Mouse (Mus musculus) forebrain, postnatal 0 days (tissue): ENCODE measurements around the gene Icam4. TPM values are rescaled to one million over a fixed set of nuclear protein-coding genes. Genes with fewer than 3 reads are reported as not detected.

Source experiments
- ATAC-seq: fragments of 200-750 bp; cut with Nextera tagmentation; 2 replicates; pipeline ENCODE4 v1.8.0; 2017; ENCODE audit warnings: mild to moderate bottlenecking, moderate library complexity
- DNase-seq: peaks from one replicate; pipeline ENCODE4 v3.0.0-alpha.2; 2015
- H3K27ac ChIP-seq: fragments of 300-500 bp; sonication (generic); 2 replicates; pipeline ENCODE4 v1.5.1; 2014; ENCODE audit warnings: low read depth, mild to moderate bottlenecking, antibody characterized with exemption, low read length, moderate library complexity, mixed read lengths
- H3K27me3 ChIP-seq: fragments of 300-500 bp; sonication (generic); 2 replicates; pipeline ENCODE4 v1.6.1; 2014; ENCODE audit warnings: mild to moderate bottlenecking, low read length, mixed read lengths; ENCODE audit not compliant: insufficient read depth
- H3K36me3 ChIP-seq: fragments of 300-500 bp; sonication (generic); 2 replicates; pipeline ENCODE4 v1.6.1; 2014; ENCODE audit warnings: mild to moderate bottlenecking, moderate library complexity; ENCODE audit not compliant: insufficient read depth
- H3K4me1 ChIP-seq: fragments of 300-500 bp; sonication (generic); 2 replicates; pipeline ENCODE4 v1.6.1; 2014; ENCODE audit warnings: antibody characterized with exemption; ENCODE audit not compliant: insufficient read depth
- H3K4me2 ChIP-seq: fragments of 300-500 bp; sonication (generic); 2 replicates; pipeline ENCODE4 v1.6.1; 2014; ENCODE audit warnings: low read depth, mild to moderate bottlenecking, moderate library complexity
- H3K4me3 ChIP-seq: fragments of 300-500 bp; sonication (generic); 2 replicates; pipeline ENCODE4 v1.5.1; 2014; ENCODE audit warnings: low read depth, low read length, mixed read lengths
- H3K9ac ChIP-seq: fragments of 300-500 bp; sonication (generic); 2 replicates; pipeline ENCODE4 v1.6.1; 2014; ENCODE audit warnings: mild to moderate bottlenecking
- H3K9me3 ChIP-seq: fragments of 300-500 bp; sonication (generic); 2 replicates; pipeline ENCODE4 v1.6.1; 2016; ENCODE audit warnings: low read length
- CTCF ChIP-seq: sonication (generic); IDR thresholded peaks from 2 replicates; pipeline ENCODE4 v1.5.1; 2016; ENCODE audit warnings: antibody characterized with exemption, control low read depth, low read depth
- WGBS: fragments of 180-500 bp; shearing (Covaris S2); extraction: QIAGEN DNeasy Blood & Tissue Kit; methylation state at CpG from one replicate; pipeline ENCODE4 v1.1.7; 2014; 5-methylcytosine and 5-hydroxymethylcytosine counted together
- polyA plus RNA-seq: library from polyadenylated mRNA; unstranded; fragments of >200 nt; fragmentation: Nextera tagmentation; extraction: Ambion mirVana; gene quantifications from 2 replicates; pipeline ENCODE4 v1.2.1, GENCODE M21; 2015
- total RNA-seq: library from RNA; depleted of rRNA; stranded (reverse); fragments of >200 nt; gene quantifications from 2 replicates; pipeline ENCODE4 v1.2.3, GENCODE M21; 2014

The Icam4 gene
- total and polyA plus RNA-seq, 2 experiments from 2014 or later, result not detected

DNA sequence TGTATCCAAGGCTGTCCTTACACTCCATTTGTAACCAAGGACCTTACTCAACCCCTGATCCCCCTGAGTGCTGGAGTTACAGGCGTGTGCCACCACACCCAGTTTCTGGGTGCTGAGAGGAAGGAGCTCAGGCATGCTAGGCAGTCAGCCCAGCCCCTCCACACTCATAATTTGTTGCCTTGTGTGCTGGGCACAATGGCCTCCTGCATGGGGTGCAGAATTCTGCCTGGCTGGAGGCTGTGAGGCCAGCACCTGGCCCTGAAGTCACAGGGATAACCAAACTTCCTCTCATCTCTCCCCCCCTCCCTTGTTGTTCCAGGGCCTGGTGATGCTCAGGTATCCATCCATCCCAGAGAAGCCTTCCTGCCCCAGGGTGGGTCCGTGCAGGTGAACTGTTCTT is 10.6 kb upstream of the Icam4 start:
- H3K9me3 ChIP-seq, result no peaks in the 10 kb centered on the region
- DNase-seq (no peak), ATAC-seq (no peak)
- no peak overlapping the region for H3K4me3 ChIP-seq
- WGBS, result 73% methylated on average over 2 of the region's 2 CpGs
- no peaks in the 10 kb centered on the region for H3K4me1 ChIP-seq
- TF ChIP-seq CTCF, result no peak
- H3K27me3 ChIP-seq, result peaks cover 27% of the 10 kb centered on the region
- no peak overlapping the region for H3K27ac ChIP-seq
- H3K4me2 ChIP-seq, result no peak overlapping the region
- no peak overlapping the region for H3K9ac ChIP-seq
- H3K36me3 ChIP-seq, result no peaks in the 10 kb centered on the region

DNA sequence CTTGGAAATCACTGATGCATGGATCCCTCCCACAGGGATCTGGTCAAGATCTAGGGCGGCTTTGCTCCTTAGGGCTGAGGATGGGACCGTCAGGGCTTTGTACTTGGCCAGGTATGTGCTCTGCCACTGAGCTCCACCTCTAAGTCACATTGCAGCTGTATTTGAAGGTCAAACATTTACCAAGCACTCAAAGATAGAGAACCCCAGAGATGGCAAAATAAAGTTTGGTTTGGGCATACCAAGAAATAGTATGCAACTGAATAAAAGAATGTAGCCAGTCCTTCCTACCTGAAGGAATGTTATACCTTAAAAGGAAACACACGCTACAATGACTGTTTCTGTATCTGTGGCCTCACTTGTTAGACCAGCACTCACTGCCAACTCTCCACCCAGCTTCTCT is 7.8 kb upstream of the Icam4 start:
- WGBS, result 76% methylated on average over 3 of the region's 3 CpGs
- no peak overlapping the region for H3K9ac ChIP-seq
- TF ChIP-seq CTCF, result no peak
- no peak for ATAC-seq
- no peak overlapping the region for H3K4me2 ChIP-seq
- H3K27ac ChIP-seq, result no peak overlapping the region
- H3K9me3 ChIP-seq, result no peaks in the 10 kb centered on the region
- no peaks in the 10 kb centered on the region for H3K36me3 ChIP-seq
- peaks cover 13% of the 10 kb centered on the region; the same call in 1 of the 2 replicates for H3K27me3 ChIP-seq
- H3K4me1 ChIP-seq, result no peaks in the 10 kb centered on the region
- DNase-seq, result no peak
- H3K4me3 ChIP-seq, result no peak overlapping the region

DNA sequence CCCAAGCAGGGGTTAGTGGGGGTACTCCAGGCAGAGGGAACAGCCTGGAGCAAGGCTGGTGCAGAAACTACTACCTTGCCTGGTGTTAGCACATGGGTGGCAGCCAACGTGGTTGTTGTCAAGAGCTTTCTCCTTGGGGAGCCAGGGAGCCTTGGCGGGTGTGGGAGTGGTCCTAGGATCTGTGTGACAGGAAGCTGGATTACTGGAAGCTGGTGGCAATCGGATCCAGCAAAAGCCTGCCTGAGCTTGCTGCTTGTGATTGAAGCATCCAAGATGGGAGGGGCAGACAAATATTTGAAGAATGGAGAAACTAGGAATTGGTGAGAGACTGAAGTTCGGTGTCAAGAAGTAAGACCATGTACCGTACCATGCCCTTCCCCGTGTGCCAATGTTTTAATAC is 6.9 kb upstream of the Icam4 start:
- no peak overlapping the region for H3K27ac ChIP-seq
- 60% methylated on average over 6 of the region's 6 CpGs for WGBS
- no peak overlapping the region for H3K9ac ChIP-seq
- H3K4me1 ChIP-seq, result no peaks in the 10 kb centered on the region
- DNase-seq (no peak), ATAC-seq (no peak)
- no peaks in the 10 kb centered on the region for H3K36me3 ChIP-seq
- no peak for TF ChIP-seq CTCF
- H3K27me3 ChIP-seq, result peaks cover 4% of the 10 kb centered on the region; the same call in 1 of the 2 replicates
- H3K4me2 ChIP-seq, result no peak overlapping the region
- no peak overlapping the region for H3K4me3 ChIP-seq
- no peaks in the 10 kb centered on the region for H3K9me3 ChIP-seq

DNA sequence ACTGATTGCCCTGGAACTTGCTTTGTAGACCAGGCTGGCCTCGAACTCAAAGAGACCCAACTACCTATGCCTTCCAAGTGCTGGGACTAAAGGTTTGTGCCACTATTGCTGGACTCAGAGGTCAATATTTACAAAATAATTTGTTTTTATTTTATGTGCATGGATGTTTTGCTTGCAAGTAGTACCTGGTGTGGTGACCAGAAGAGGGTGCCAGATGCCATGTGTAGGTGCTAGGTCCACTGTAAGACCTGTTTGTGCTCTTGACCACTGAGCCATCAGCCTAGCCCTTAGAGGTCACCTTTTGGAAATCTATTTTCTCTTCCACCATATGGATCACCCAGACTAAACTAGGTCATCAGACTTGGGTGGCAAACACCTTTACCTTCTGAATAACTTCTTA is 6.4 kb upstream of the Icam4 start:
- H3K4me1 ChIP-seq, result no peaks in the 10 kb centered on the region
- H3K27me3 ChIP-seq, result no peaks in the 10 kb centered on the region
- no peak overlapping the region for H3K27ac ChIP-seq
- no peak overlapping the region for H3K4me2 ChIP-seq
- H3K9ac ChIP-seq, result no peak overlapping the region
- ATAC-seq (no peak), DNase-seq (no peak)
- H3K9me3 ChIP-seq, result no peaks in the 10 kb centered on the region
- H3K36me3 ChIP-seq, result no peaks in the 10 kb centered on the region
- TF ChIP-seq CTCF, result no peak
- WGBS, result 96% methylated on average over 1 of the region's 1 CpGs
- no peak overlapping the region for H3K4me3 ChIP-seq

DNA sequence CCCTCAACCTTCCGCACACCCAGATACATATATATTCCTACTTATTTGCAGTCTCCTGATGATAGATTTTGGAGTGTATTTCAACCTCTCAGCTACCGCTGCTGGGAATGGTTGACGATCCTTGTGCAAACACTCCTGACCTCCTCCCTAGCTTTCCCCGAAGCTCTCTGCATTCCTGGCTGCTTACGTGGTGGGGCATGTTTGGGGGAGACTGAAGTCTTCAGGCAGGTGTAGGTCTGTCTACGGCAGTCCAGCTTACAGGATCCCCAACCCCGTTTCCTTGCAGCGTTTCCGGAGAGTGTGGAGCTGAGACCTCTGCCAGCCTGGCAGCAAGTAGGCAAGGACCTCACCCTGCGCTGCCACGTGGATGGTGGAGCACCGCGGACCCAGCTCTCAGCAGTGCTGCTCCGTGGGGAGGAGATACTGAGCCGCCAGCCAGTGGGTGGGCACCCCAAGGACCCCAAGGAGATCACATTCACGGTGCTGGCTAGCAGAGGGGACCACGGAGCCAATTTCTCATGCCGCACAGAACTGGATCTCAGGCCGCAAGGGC is 3.8 kb upstream of the Icam4 start:
- WGBS, result 72% methylated on average over 19 of the region's 19 CpGs
- no peaks in the 10 kb centered on the region for H3K9me3 ChIP-seq
- H3K27me3 ChIP-seq, result peaks cover 21% of the 10 kb centered on the region; the same call in 1 of the 2 replicates
- H3K9ac ChIP-seq, result no peak overlapping the region
- H3K4me2 ChIP-seq, result no peak overlapping the region
- no peaks in the 10 kb centered on the region for H3K4me1 ChIP-seq
- no peak for TF ChIP-seq CTCF
- H3K27ac ChIP-seq, result no peak overlapping the region
- ATAC-seq, result no peak
- H3K36me3 ChIP-seq, result no peaks in the 10 kb centered on the region
- H3K4me3 ChIP-seq, result no peak overlapping the region
- DNase-seq, result no peak

DNA sequence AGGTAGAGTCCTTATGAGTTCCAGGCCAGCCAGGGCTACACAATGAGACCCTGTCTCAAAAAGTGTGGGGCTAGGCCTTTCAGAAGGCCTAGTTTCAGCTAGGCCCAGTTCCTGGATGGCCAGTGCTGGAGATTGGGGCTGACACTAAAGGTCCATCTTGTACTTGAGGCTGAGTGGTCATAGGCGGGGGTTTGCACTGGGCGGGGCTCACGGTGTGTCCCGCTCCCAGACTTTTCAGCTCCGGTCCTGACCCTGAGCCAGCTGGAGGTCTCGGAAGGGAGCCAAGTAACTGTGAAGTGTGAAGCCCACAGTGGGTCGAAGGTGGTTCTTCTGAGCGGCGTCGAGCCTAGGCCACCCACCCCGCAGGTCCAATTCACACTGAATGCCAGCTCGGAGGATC is 2.3 kb upstream of the Icam4 start:
- Histone ChIP-seq H3K9me3 (no peaks in the 10 kb centered on the region), H3K27ac (no peak overlapping the region), H3K36me3 (no peaks in the 10 kb centered on the region), H3K9ac (no peak overlapping the region), H3K4me3 (no peak overlapping the region), H3K27me3 (peaks cover 23% of the 10 kb centered on the region; the same call in 1 of the 2 replicates), H3K4me2 (no peak overlapping the region), H3K4me1 (no peaks in the 10 kb centered on the region)
- ATAC-seq (no peak), DNase-seq (no peak)
- no peak for TF ChIP-seq CTCF
- 86% methylated on average over 12 of the region's 12 CpGs for WGBS

DNA sequence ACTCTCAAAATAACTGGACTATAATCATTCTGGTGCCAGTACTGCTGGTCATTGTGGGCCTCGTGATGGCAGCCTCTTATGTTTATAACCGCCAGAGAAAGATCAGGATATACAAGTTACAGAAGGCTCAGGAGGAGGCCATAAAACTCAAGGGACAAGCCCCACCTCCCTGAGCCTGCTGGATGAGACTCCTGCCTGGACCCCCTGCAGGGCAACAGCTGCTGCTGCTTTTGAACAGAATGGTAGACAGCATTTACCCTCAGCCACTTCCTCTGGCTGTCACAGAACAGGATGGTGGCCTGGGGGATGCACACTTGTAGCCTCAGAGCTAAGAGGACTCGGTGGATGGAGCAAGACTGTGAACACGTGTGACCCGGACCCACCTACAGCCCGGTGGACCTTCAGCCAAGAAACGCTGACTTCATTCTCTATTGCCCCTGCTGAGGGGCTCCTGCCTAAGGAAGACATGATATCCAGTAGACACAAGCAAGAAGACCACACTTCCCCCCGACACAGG is 1.3 kb upstream of the Icam4 start:
- H3K9me3 ChIP-seq, result no peaks in the 10 kb centered on the region
- H3K9ac ChIP-seq, result no peak overlapping the region
- H3K27ac ChIP-seq, result no peak overlapping the region
- H3K4me3 ChIP-seq, result no peak overlapping the region
- 0 out of 2 replicates have a peak, but pooled peaks cover 1% of the 10 kb centered on the region for H3K4me1 ChIP-seq
- 64% methylated on average over 8 of the region's 8 CpGs for WGBS
- no peaks in the 10 kb centered on the region for H3K36me3 ChIP-seq
- H3K27me3 ChIP-seq, result peaks cover 27% of the 10 kb centered on the region; the same call in 1 of the 2 replicates
- no peak for ATAC-seq
- H3K4me2 ChIP-seq, result no peak overlapping the region
- no peak for TF ChIP-seq CTCF
- DNase-seq, result no peak
